Mouse (Mus musculus): Measurements from ENCODE around the gene Morn1.

GRCm38 (mm10) chr4:155123868-155124534, 37.6 kb downstream of the Morn1 start:
- TF ChIP-seq CTCF (IDR thresholded peaks at IDR 0.05; ENCODE audit: borderline replicate concordance, extremely low read depth, insufficient read depth, insufficient read length), result no peak
- TF ChIP-seq POLR2A (IDR thresholded peaks at IDR 0.05; ENCODE audit: borderline replicate concordance, extremely low read depth, insufficient read depth, insufficient read length, poor library complexity, severe bottlenecking), result no peak

All from brain, embryonic 14.5 days (tissue).